Mouse (Mus musculus) embryonic fibroblast, embryonic 13.5 days (primary cell): Measurements from ENCODE around the gene Tmem19.

Experiments used
- CTCF ChIP-seq: IDR thresholded peaks from 2 replicates; pipeline ENCODE4 v1.5.1; 2011; ENCODE audit warnings: mild to moderate bottlenecking, control low read depth, low read length, moderate library complexity, borderline replicate concordance; ENCODE audit not compliant: insufficient read depth
- POLR2A ChIP-seq: IDR thresholded peaks from 2 replicates; pipeline ENCODE4 v1.6.1; 2011; ENCODE audit warnings: low read depth, mild to moderate bottlenecking, control low read depth, low read length, moderate library complexity

GRCm38 (mm10) chr10:115348131-115348530, 14.2 kb downstream of the Tmem19 start:
- no peak for TF ChIP-seq CTCF
- TF ChIP-seq POLR2A = no peak
